Mouse (Mus musculus): ENCODE data around the gene Pfn3.
"Not testable (repeated sequence)": the region's sequence is repeated elsewhere in the genome, so short reads cannot be mapped to it uniquely, and the experiment has no call there.

Pfn3 gene

DNA sequence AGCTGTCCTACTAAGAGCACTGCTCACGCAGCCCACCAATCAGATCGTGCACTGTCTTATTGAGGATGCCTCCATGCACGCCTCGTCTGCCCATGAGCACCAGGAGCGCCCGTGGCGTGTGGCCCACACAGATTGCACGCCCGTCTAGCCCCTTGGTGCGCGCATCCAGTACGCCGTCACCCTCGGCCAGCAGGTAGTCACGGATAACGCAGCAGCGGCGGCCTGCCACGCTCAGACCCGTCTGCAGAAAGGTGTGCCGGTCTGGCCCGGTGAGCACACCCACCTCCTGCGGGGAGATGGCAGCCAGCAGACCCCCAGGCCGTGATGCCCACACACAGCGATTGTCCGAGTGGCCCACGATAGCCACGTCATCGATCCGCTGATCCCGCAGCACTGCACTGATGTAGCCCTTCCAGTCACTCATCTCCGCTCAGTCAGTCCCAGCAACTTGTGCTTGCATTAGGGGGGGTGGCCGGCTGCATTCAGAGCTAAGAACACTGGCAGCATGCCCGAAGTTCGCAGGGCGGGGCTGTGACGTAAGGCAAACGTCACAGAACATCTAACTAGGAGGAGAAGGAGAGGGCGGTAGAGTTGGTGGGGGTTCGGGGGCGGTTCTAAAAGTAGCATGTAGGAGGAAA is at the start of gene Pfn3:
Gene Pfn3, minus strand, starts transcription at position 490 of the 638 bp plus-strand sequence.
- no peak for DNase-seq

DNA sequence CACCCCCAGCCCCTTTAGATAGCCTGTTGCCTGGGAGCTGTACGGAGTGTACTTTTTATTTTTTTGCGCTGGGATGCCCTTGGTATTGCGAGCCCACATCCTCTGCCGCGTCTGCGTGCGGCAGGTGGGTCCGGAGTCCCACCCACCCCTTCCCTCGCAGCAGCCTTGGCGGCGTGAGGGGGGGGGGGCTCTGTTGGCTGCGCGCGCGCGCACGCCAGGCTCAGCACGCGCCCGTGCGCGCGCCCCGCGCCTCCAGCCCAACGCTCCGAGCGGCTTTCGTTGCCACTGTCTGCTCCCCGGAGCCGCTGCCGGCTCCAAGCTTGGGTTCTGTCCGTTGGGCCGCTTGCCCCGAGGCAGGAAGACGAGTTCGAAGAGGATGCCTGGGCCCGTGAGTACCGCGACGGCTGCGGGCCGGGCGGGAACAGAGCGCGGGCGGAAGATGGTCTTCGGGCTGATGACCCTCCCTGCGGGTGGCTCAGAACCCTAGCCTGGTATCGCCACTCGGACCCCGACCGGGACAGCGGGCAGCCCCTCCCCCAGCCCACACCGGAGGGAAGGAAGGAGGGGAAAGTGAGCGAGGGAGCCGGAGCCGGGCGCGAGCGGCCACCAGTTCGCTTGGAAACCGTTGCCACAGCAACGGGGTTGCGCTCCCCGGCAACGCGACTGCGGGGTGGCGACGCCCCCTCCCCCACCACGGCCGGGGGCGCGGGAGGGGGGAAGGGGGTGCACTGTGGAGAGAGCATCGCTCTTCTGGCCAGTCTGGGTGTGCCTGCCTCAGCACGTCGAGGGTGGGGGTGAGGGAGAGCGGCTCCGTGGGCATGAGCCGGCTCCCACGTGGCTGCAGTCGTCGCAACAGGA is 49.2 kb upstream of the Pfn3 start, which contains the start of gene Prr7:
Gene Prr7, plus strand, starts transcription at position 241 of the 858 bp plus-strand sequence.
- peak; percentile 78 for DNase-seq

DNA sequence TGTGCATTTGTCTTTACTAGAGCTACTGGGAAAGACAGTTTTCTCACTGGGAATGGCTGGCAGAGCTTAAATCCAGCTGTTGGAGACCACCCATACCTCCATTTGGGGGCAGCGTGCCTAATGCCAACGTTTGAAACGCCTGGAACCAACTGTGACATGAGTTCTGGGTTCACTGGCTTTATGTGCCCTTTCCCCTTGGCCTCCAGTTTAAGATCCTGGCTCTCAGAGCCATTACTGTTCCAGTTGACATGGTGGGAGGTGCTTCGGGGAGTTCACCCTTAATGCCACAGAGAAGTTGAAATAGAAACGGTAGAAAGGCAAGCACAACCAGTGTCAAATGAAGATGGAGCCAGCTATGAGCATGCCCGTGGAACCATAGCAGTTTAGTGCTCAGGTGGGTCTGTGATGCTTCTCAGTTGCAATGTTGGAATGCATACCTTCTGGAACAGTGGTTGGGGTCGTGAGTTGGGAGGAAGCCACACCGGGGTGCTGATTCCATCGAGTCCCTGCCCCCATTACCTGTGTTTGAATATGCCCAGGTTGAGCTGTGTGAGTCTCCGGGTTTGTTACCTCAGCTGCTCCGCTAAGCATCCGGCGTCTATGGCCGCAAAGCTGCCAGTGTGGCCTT is 48.5 kb upstream of the Pfn3 start:
- DNase-seq = no peak

DNA sequence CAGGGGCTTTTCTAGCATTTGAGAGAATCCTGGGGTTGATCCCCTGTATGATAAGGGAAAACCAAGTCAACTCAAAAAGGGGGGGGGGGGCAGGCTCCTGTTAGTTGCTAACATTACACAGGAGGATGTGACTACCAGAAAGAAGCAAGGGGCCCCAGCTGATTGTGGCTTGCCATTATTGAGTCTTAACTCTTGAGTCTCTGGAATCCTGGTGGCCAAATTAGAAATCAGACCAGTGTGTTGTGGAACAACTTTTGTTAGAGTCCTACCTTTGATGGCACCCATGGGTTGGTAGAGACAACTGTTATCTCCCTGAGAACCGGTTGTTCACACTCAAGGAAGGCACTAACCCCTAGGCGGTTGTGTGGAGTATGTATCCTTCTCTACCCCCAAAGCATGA is 47.9 kb upstream of the Pfn3 start:
- no peak for DNase-seq

DNA sequence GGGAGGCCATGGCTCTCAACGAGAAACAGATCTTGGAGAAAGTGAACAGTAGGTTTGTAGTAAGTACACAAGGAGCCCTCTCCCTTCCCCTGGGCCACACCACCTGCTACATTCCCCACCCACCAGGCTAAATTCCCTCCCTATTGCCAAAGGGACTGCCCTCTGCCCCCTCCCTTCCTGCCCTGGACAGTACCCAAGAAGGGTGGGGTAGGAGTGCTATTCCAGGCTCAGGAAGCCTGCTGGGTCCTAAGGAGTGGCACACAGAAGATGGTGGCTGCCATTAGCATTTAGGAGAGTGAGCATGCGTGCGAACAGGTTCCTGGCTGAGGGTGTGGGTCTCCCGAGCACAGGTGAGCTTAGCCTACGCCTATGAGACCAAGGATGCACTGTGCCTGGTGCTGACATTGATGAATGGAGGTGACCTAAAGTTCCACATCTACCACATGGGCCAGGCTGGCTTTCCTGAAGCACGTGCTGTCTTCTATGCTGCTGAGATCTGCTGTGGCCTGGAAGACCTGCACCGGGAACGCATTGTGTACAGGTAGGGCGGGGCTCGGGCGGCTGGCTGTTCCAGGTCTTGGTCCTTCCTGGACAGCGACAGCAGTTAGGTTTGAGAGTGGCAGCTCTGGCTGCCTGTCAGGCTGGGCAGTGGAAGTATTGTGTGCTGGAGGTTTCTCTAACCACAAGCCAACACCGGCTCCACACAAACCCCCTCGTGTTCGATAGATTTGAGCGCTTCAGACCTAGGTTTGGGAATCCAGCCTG is 36.9 kb upstream of the Pfn3 start:
- no peak for DNase-seq

DNA sequence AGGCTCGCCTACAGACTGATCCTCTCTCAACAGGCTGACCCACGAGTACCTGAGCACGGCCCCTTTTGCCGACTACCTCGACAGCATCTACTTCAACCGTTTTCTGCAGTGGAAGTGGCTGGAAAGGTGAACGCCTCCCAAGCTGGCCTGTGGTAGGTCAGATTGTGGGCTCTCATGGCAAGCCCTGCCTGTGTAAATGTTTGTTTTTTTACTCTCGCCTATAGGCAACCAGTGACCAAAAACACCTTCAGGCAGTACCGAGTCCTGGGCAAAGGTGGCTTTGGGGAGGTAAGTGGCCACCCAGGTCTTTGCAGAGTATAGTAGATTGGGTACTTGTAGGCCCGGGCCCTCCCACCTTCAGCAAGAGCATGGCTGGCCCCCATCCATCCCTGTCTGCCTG is 36.3 kb upstream of the Pfn3 start:
- DNase-seq = no peak

DNA sequence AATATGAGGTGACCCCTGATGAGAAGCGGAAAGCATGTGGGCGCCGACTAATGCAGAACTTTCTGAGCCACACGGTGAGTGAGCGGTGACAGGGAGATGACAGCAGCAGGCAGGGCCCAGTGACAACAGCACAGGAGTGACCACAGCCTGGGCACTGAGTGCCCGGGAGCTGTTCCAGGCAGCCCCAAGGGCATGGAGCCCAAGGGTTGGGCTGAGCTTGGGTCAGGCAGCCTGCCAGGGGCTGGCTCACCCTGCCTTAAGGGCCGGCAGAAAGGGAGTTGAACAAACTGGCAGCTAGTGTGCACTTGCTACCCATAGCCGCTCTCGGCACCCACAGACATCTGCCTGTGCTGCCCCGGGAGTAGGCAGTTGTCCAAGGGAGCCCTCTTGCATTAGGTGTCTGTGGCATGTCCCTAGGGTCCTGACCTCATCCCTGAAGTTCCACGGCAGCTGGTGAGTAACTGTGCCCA is 35.5 kb upstream of the Pfn3 start:
- peak; percentile 14 for DNase-seq

DNA sequence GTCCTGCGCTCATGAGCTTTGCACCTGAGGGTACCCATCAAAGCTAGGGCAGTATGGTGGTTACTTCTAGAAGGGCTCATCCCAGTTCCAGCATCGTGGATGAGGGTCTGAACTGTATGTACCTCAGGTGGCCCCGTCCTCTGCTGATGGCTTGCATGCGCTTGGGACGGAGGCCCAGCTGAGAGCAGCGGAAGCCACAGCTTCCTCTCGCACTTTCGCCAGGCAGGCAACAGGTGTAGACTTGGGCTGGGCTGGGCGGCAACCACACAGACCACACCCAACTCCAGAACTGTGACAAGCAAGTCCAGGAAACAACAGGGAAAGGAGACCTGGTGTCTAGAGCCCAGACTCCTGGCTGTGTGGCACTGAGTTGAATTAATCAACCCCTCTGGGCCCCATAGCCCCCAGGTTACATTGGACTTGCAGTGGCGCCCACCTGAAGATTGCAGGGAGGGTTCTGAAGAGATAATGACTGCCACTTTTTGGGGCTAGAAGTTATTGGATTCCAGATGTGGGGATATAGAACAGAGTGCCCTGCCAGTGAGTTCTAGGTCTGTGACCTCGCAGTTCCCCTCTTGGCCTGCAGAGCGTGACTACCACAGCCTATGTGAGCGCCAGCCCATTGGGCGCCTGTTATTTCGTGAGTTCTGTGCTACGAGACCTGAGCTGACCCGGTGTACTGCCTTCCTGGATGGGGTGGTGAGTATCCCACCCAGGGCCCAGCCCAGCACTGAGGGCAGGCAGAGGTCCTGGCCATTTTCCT is 34.8 kb upstream of the Pfn3 start:
- DNase-seq = peak; percentile 82

DNA sequence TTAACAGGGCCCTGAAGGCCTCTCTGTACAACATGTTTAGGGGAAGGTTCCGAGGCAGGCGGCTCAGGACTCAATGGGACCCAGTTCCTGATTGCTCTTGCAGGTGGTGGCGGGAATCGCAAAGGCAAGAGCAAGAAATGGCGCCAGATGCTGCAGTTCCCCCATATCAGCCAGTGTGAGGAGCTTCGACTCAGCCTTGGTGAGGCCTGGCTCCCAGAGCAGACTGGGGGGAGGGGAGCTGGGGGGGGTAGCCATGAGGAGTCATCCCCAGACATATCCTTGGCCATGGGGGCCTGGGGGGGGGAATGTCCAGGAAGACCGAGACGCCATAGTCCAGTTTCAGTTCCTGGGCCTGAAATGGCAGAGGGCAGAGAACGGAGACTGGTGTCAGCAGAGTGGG is 34.2 kb upstream of the Pfn3 start:
- peak; percentile 63 for DNase-seq

DNA sequence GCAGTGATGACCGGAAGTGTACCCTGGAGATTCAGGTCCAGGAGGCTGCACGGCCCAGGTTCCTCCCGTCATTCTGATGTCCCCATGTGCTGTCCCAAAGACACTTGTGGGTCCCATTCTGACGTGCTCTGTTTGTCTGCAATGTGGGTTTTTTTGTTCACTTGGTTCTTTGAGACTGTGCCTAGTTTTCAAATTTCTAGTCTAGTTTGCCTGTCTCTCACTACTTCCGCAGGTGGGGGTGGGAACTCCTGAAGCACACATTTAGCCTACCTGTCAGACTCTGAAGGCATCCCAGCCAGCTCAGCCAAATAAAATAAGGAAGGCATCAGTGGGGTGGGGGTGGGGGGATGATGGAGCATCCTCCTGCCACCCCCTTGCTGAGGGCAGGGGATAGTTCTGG is 33.1 kb upstream of the Pfn3 start:
- DNase-seq = no peak

DNA sequence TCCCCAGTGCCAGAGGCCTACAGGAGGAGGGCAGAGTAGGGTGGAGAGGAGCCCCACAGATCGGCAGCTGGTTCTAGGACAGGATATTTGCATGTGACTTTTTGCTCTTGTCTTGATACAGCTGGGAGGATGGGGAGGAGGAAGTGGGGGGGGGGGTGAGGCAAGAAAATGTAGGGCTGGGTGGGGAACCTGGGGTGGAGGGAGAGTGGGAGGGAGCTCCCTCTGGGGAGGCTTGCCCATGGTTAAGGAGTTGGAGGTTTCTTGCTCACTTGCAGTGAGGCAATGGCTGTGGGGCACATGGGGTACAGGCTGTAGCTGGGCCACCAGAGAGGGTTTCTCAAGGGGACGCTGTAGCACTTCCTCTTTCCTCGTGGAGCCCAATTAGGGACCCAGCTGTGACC is 32.5 kb upstream of the Pfn3 start:
- peak; percentile 81 for DNase-seq

DNA sequence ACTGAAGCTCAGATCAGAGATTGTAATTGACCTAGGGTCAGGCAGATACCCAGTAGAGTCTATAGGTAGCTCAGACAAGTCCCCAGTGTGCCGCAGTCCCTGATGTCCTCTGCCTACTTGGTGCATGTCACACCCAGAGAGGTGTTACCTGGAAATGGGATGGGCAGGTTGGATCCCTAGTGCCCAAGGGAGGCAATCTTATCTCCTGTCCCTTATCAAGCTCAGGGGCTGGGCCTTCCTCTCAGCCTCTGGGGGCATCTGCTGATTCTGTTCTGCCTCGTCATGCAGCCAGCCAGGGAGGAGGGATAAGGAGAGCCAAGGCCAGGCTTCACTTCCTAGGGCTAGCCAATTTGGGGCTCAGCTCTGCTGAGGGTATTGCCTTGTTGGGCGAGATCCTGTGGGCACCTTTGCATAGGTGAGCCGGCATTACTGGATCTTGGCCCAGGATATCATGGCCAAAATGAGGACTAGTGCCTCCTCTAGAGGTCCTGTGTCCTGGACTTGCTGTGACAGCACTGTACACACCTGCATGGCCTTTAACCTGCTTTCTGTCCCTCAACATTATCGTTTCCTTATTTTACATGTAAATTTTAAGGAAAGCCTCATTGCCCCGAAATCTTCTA is 31.6 kb upstream of the Pfn3 start:
- DNase-seq = peak; percentile 38

DNA sequence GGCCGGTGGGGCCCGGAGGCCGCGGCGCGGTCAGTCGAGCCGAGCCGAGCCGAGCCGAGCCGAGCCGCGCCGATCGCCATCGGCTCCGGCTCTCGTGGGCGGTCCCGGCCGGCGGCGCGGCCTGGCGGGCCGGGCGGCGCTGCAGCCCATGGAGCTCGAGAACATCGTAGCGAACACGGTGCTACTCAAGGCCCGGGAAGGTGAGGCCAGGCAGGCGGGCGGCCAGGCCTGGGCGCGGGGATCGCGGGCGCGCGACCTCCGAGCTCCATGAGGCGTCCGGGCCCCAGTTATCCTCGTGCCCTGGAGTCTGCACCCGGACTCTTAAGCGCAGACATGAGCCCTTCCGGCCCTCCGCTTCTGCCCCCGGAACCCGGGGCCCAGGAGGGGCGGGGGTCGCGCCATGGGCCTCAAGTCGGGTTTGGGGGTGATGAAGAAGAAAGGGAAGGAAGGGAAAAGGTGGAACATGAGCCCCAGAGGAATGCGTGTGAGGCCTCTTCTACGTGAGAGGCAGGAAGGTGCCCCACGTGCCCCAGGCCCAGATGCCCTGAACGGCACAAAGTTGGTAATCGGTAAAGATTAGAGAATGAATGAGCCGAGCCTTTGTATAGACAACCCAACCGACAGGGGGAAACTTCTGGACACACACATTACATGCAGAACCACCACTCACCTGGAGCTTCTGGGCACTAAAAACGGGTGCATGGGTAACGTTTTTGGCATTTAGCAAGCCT is 30.5 kb upstream of the Pfn3 start:
- DNase-seq = peak; percentile 69

DNA sequence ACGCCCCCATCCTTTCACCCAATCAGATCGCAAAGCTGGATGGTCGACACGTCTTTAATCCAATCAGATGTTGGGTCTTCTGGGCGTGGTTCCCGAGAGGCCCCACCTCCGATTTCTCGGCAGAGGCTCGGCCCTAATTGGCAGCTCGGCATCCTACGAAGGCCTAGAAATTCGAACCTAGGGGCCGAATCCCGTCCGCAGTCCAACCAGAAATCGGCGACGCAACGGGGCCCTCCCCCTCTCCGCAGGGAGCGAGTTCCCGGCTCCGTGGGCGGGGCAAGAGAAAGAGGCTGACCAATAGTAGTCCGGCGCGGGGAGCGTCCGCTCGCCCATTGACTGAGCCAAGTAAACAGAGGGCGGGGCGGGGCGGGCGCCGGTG is 29.9 kb upstream of the Pfn3 start, which contains the start of gene Grk6:
Gene Grk6, plus strand, starts transcription at position 136 of the 379 bp plus-strand sequence.
- DNase-seq = peak; percentile 99

DNA sequence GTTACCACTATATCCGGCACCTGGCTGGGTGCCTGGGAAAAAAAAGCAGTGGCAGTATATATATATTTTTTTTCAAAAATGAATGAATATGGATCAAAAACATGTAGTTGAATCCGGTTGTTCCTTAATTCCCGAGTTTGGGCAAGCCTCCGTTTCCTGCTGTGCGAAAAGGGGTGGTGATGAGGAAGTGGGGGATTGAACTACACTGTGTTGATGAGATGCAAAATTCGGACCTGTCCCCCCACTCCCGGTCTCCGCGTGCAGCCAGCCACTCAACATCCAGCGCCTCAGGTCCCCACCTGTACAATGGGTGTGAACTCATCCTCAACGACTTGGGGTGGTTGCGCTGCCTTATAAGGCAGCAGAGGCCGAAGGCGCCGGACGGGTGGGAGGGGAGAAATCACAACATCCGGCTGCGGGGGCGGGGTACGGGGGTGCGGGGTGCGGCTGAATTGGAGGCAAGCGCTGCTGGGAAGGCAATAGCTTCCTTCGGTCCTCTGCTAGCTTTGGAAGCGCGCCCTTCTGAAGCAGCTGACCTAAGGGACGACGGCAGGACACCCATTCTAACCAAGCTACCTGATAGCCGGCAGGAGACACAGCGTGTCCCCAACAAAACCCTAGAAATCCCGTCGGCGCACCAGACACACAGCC is 29.4 kb upstream of the Pfn3 start:
- DNase-seq = peak; percentile 91

DNA sequence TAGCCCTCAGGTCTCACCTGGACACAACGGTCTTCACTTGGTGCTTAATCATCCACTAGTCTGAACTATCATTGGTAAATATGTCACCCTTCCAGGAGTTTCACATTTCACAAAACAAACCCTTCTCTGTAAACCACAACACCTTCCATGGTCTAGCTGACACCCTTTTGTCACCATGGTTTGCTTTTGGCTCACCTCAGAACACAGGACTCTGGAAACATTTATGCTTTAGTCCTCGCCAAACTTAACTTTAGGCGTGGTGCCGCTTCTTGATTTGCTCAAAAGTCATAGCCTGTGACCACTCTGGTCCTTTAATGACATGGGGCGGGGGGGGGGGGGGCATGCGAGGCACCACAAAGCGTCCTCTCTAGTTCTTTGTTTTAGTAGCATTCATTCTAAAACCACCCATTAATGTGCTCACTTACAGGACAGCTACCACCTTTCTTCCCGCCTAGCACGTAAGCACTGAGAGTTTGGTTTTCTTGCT is 28.8 kb upstream of the Pfn3 start:
- DNase-seq = no peak

DNA sequence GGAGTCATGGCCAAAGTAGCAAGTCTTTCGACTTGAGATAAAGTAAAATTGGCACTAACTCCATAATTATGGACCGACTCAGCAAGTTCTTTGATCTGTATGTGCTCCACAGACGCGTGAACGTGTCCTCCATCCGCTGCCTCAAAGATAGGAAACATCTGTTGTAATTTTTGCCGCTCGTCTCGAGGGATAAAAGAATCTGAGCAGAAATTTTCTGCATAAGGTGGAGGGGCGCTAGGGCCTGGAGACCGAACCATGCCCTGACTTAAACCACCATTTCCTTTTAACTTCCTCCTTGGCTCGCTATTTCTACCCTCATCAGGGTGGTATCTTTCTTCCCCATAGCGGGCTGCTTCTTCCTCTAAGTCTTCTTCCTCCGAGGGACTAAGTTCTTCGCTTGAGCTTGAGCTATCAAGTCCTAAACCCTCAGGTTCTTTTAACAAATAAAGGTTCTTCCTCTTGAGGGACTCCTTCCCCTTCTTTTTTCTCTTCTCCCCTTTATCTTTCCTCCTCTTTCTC is 22.1 kb upstream of the Pfn3 start:
- not testable (repeated sequence) for DNase-seq

DNA sequence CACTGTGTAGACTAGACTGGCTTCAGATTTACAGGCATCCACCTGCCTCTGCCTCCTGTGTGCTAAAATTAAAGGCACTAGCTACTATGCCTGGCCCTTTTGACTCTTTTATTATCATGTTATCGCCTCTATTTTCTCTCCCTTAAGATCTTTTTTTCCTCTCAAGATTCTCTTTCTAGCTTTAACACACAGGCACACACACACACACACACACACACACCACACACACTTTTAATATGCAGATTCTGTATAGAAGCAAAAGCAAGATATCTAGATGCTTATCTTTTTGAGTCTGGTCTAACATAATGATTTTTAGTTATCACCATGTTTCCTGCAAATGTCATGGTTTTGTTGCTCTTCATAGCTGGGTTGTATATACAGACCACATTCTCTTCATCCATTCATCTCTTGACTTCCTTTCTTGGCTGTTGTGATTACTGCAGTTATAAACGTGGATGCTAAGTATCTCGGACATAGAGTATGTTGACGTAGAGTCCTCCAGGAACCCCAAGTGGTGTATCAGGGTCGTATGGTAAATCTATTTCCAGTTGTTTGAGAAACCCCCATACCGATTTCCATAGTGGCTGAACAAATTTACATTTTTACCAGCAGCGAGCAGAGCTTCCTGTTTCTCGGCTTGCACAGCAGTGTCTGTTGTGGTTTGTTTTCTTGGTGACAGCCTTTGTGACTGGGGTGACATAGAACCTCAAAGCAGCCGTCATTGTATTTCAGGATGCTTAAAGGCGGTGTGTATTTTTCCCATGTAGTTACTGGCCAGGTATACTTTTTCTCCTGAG is 17.1 kb upstream of the Pfn3 start:
- DNase-seq = peak; percentile 71

DNA sequence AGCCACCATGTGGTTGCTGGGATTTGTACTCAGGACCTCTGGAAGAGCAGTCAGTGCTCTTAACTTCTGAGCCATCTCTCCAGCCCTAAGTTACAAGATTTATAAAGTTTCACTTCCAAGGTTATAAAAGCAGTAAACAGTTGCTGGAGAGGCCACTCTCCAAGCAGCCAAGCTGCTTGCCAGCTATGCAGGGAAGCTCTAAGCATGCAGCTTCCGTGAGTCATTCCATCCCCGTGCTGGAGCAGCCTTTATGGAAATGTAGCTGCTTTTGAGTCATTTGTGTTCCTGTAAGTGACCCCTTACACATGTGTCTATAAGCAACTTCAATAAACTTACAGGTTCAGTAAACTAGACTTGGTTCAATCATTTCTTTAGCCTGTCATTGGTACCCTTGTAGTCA is 15.5 kb upstream of the Pfn3 start:
- DNase-seq = no peak
